Mouse (Mus musculus): ENCODE data around the gene Grasp. TPM values are rescaled to one million over a fixed set of nuclear protein-coding genes. Genes with fewer than 3 reads are reported as not detected.

Gene Grasp
- 3.8 and 4.4 TPM in 2 replicates for polyA plus RNA-seq (2015; fragmentation: Nextera tagmentation; extraction: Ambion mirVana)

- peak; percentile 79 for ATAC-seq (ENCODE audit: extremely low read depth, insufficient number of reproducible peaks, low FRiP score, low TSS enrichment)
- under 1% methylated on average over 74 of the region's 77 CpGs for WGBS
- peak within 1 kb of the TSS; percentile 88 for H3K4me3 ChIP-seq
- peak within 1 kb of the TSS; percentile 92 for H3K9ac ChIP-seq
- H3K27ac ChIP-seq (replicated peaks): peak within 1 kb of the TSS; percentile 84
- peaks cover 35% of the 10 kb centered on the region for H3K27me3 ChIP-seq (replicated peaks)
- H3K4me2 ChIP-seq: peak within 1 kb of the TSS; percentile 93
- H3K9me3 ChIP-seq: no peaks in the 10 kb centered on the region
- H3K4me1 ChIP-seq: peaks cover 65% of the 10 kb centered on the region
- H3K36me3 ChIP-seq: peaks cover 7% of the 10 kb centered on the region
These were observed at the start of gene Grasp for GRCm38 (mm10) chr15:101224006-101224906. Gene Grasp (plus strand): TSS chr15:101224188.

GRCm38 (mm10) chr15:101174294-101175130, 49.5 kb upstream of the Grasp start:
- ATAC-seq (ENCODE audit: extremely low read depth, insufficient number of reproducible peaks, low FRiP score, low TSS enrichment): peak; percentile 22
- Histone ChIP-seq H3K4me2 (peak overlapping the region; percentile 94), H3K9ac (peak overlapping the region; percentile 98), H3K9me3 (no peaks in the 10 kb centered on the region), H3K27ac (replicated peaks) (peak overlapping the region; percentile 93), H3K4me1 (peaks cover 57% of the 10 kb centered on the region), H3K4me3 (peak overlapping the region; percentile 90), H3K36me3 (no peaks in the 10 kb centered on the region), H3K27me3 (replicated peaks) (no peaks in the 10 kb centered on the region)
- 1% methylated on average over 25 of the region's 46 CpGs for WGBS

GRCm38 (mm10) chr15:101175131-101175460, 48.9 kb upstream of the Grasp start:
- Histone ChIP-seq H3K27me3 (replicated peaks) (no peaks in the 10 kb centered on the region), H3K4me2 (peak overlapping the region; percentile 94), H3K4me3 (peak overlapping the region; percentile 90), H3K9me3 (no peaks in the 10 kb centered on the region), H3K9ac (peak overlapping the region; percentile 98), H3K36me3 (no peaks in the 10 kb centered on the region), H3K4me1 (peaks cover 62% of the 10 kb centered on the region), H3K27ac (replicated peaks) (peak overlapping the region; percentile 93)
- WGBS: 9% methylated on average over 5 of the region's 5 CpGs
- no peak for ATAC-seq (ENCODE audit: extremely low read depth, insufficient number of reproducible peaks, low FRiP score, low TSS enrichment)

- 20% methylated on average over 17 of the region's 17 CpGs for WGBS
These were observed 48.2 kb upstream of the Grasp start for GRCm38 (mm10) chr15:101175613-101176283.

GRCm38 (mm10) chr15:101176284-101176680, 47.7 kb upstream of the Grasp start:
- peak overlapping the region; percentile 98 for H3K9ac ChIP-seq
- H3K36me3 ChIP-seq: no peaks in the 10 kb centered on the region
- peaks cover 74% of the 10 kb centered on the region for H3K4me1 ChIP-seq
- WGBS: 29% methylated on average over 3 of the region's 3 CpGs
- H3K9me3 ChIP-seq: no peaks in the 10 kb centered on the region
- no peaks in the 10 kb centered on the region for H3K27me3 ChIP-seq (replicated peaks)
- H3K27ac ChIP-seq (replicated peaks): peak overlapping the region; percentile 93
- no peak for ATAC-seq (ENCODE audit: extremely low read depth, insufficient number of reproducible peaks, low FRiP score, low TSS enrichment)
- H3K4me3 ChIP-seq: peak overlapping the region; percentile 90
- H3K4me2 ChIP-seq: peak overlapping the region; percentile 94

More at GRCm38 (mm10) chr15:101175613-101176283, 48.2 kb upstream of the Grasp start:
- H3K9ac ChIP-seq: peak overlapping the region; percentile 98
- ATAC-seq (ENCODE audit: extremely low read depth, insufficient number of reproducible peaks, low FRiP score, low TSS enrichment): no peak
- peak overlapping the region; percentile 90 for H3K4me3 ChIP-seq
- peak overlapping the region; percentile 93 for H3K27ac ChIP-seq (replicated peaks)
- H3K4me2 ChIP-seq: peak overlapping the region; percentile 94
- H3K27me3 ChIP-seq (replicated peaks): no peaks in the 10 kb centered on the region
- no peaks in the 10 kb centered on the region for H3K9me3 ChIP-seq
- no peaks in the 10 kb centered on the region for H3K36me3 ChIP-seq
- H3K4me1 ChIP-seq: peaks cover 69% of the 10 kb centered on the region

- H3K9ac ChIP-seq: peak overlapping the region; percentile 98
- H3K4me1 ChIP-seq: peaks cover 78% of the 10 kb centered on the region
- peak overlapping the region; percentile 90 for H3K4me3 ChIP-seq
- WGBS: 26% methylated on average over 8 of the region's 8 CpGs
- ATAC-seq (ENCODE audit: extremely low read depth, insufficient number of reproducible peaks, low FRiP score, low TSS enrichment): no peak
- peak overlapping the region; percentile 93 for H3K27ac ChIP-seq (replicated peaks)
- H3K27me3 ChIP-seq (replicated peaks): no peaks in the 10 kb centered on the region
- no peaks in the 10 kb centered on the region for H3K36me3 ChIP-seq
- no peaks in the 10 kb centered on the region for H3K9me3 ChIP-seq
- H3K4me2 ChIP-seq: peak overlapping the region; percentile 94
These were observed 46.9 kb upstream of the Grasp start for GRCm38 (mm10) chr15:101176795-101177691.

GRCm38 (mm10) chr15:101180363-101181105, 43.5 kb upstream of the Grasp start:
- H3K36me3 ChIP-seq: peaks cover 7% of the 10 kb centered on the region
- 0 out of 2 replicates have a peak overlapping the region, but pooled peaks have one; percentile 16 for H3K9ac ChIP-seq
- 72% methylated on average over 15 of the region's 15 CpGs for WGBS
- H3K9me3 ChIP-seq: peaks cover 3% of the 10 kb centered on the region; the same call in 1 of the 2 replicates
- H3K27me3 ChIP-seq (replicated peaks): no peaks in the 10 kb centered on the region
- no peak overlapping the region for H3K4me2 ChIP-seq
- H3K4me1 ChIP-seq: peaks cover 64% of the 10 kb centered on the region
- no peak overlapping the region for H3K4me3 ChIP-seq
- H3K27ac ChIP-seq (replicated peaks): peak overlapping the region; percentile 24; the same call in 1 of the 2 replicates
- ATAC-seq (ENCODE audit: extremely low read depth, insufficient number of reproducible peaks, low FRiP score, low TSS enrichment): no peak

GRCm38 (mm10) chr15:101181106-101181466, 42.9 kb upstream of the Grasp start:
- Histone ChIP-seq H3K9ac (peak overlapping the region; percentile 52), H3K4me2 (no peak overlapping the region), H3K9me3 (peaks cover 3% of the 10 kb centered on the region; the same call in 1 of the 2 replicates), H3K4me1 (peaks cover 58% of the 10 kb centered on the region), H3K27ac (replicated peaks) (peak overlapping the region; percentile 24; the same call in 1 of the 2 replicates), H3K4me3 (no peak overlapping the region), H3K36me3 (peaks cover 10% of the 10 kb centered on the region), H3K27me3 (replicated peaks) (no peaks in the 10 kb centered on the region)
- WGBS: 40% methylated on average over 5 of the region's 5 CpGs
- no peak for ATAC-seq (ENCODE audit: extremely low read depth, insufficient number of reproducible peaks, low FRiP score, low TSS enrichment)

GRCm38 (mm10) chr15:101181500-101181899, 42.5 kb upstream of the Grasp start:
- Histone ChIP-seq H3K27ac (replicated peaks) (peak overlapping the region; percentile 24; the same call in 1 of the 2 replicates), H3K36me3 (peaks cover 15% of the 10 kb centered on the region), H3K4me1 (peaks cover 54% of the 10 kb centered on the region), H3K9me3 (peaks cover 3% of the 10 kb centered on the region; the same call in 1 of the 2 replicates), H3K27me3 (replicated peaks) (no peaks in the 10 kb centered on the region), H3K4me2 (no peak overlapping the region), H3K4me3 (no peak overlapping the region), H3K9ac (peak overlapping the region; percentile 52)
- no peak for ATAC-seq (ENCODE audit: extremely low read depth, insufficient number of reproducible peaks, low FRiP score, low TSS enrichment)
- 43% methylated on average over 4 of the region's 4 CpGs for WGBS

Measured in heart, embryonic 13.5 days (tissue).